Mouse (Mus musculus) forebrain, embryonic 11.5 days (tissue): ENCODE measurements around the gene Alox12. TPM values are rescaled to one million over a fixed set of nuclear protein-coding genes. Genes with fewer than 3 reads are reported as not detected.
A peak's percentile ranks its signal among the peaks of the same experiment; 100 is the strongest.

ENCODE experiments used
- ATAC-seq: fragments of 200-750 bp; cut with Nextera tagmentation; replicated peaks from 2 replicates; pipeline ENCODE4 v1.8.0; 2017; ENCODE audit warnings: moderate TSS enrichment; ENCODE audit not compliant: low FRiP score
- DNase-seq: peaks from one replicate; pipeline ENCODE4 v3.0.0-alpha.2; 2017; ENCODE audit warnings: low spot score
- H3K27ac ChIP-seq: fragments of 300-500 bp; sonication (generic); 2 replicates; pipeline ENCODE4 v1.5.1; 2014; ENCODE audit warnings: low read depth, low read length
- H3K27me3 ChIP-seq: fragments of 300-500 bp; sonication (generic); 2 replicates; pipeline ENCODE4 v1.6.1; 2014; ENCODE audit warnings: mild to moderate bottlenecking, low read length, mixed read lengths; ENCODE audit not compliant: control insufficient read depth, insufficient read depth
- H3K36me3 ChIP-seq: fragments of 300-500 bp; sonication (generic); 2 replicates; pipeline ENCODE4 v1.6.1; 2014; ENCODE audit warnings: mild to moderate bottlenecking, low read length, moderate library complexity, mixed read lengths; ENCODE audit not compliant: control insufficient read depth, insufficient read depth
- H3K4me1 ChIP-seq: fragments of 300-500 bp; sonication (generic); replicated peaks from 2 replicates; pipeline ENCODE4 v1.6.1; 2014; ENCODE audit warnings: low read length, mixed read lengths; ENCODE audit not compliant: control insufficient read depth, insufficient read depth
- H3K4me2 ChIP-seq: fragments of 300-500 bp; sonication (generic); 2 replicates; pipeline ENCODE4 v1.6.1; 2014; ENCODE audit warnings: low read depth, mild to moderate bottlenecking, low read length, moderate library complexity, mixed read lengths; ENCODE audit not compliant: severe bottlenecking
- H3K4me3 ChIP-seq: fragments of 300-500 bp; sonication (generic); 2 replicates; pipeline ENCODE4 v1.5.1; 2014; ENCODE audit warnings: low read depth, low read length
- H3K9ac ChIP-seq: fragments of 300-500 bp; sonication (generic); 2 replicates; pipeline ENCODE4 v1.6.1; 2014; ENCODE audit warnings: low read length
- H3K9me3 ChIP-seq: fragments of 300-500 bp; sonication (generic); 2 replicates; pipeline ENCODE4 v1.6.1; 2016; ENCODE audit warnings: low read length, mixed read lengths; ENCODE audit not compliant: control insufficient read depth
- WGBS: fragments of 180-500 bp; shearing (Covaris S2); extraction: QIAGEN DNeasy Blood & Tissue Kit; methylation state at CpG from one replicate; pipeline ENCODE4 v1.1.7; 2014; 5-methylcytosine and 5-hydroxymethylcytosine counted together
- polyA plus RNA-seq: library from polyadenylated mRNA; unstranded; fragments of >200 nt; fragmentation: Nextera tagmentation; extraction: Ambion mirVana; gene quantifications from 2 replicates; pipeline ENCODE4 v1.2.1, GENCODE M21; 2014

The Alox12 gene
- polyA plus RNA-seq, 1 experiment from 2014 or later: 2.5 TPM

DNA sequence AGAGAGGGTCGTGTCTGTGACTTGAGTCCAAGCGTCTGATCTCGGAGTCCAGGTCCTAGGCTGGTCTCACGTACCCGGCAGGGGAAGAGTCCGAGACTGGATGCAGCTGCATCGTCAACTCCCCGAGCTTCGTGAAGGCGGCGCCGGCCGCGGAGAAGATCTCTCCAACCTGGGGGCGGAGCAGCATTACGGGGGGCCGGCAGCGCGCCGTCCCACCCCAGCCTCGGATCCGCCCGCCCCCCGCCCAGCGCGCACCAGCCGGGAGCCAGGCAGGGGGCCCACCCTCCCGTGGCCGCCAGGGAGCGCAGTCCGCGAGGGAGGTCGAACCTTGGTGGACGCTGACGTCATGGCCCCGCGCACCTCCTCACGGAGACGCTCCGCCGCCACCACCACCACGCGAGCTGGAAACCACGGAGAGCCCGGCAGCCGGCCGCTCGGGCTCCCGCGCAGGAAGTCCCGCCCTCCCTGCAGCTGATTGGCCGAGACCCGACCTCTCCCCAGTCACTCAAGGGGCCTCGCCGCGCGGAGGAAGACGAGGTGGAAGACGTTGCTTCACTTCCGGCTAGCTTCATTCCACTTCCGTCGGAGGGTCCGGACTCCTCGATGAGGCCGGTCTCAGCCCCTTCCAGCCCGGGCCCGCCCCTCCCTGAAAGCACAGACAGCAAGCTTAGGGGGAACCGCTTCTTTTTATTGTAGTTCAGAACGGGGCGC lies 17.5 kb downstream of the Alox12 start, which contains the start of gene 0610010K14Rik:
TSS of gene 0610010K14Rik (minus strand) at position 458 of the 711 bp plus-strand sequence.
- H3K9me3 ChIP-seq: no peaks in the 10 kb centered on the region
- H3K9ac ChIP-seq: peak within 1 kb of the TSS; percentile 86
- H3K4me2 ChIP-seq: peak within 1 kb of the TSS; percentile 95
- ATAC-seq (peak; percentile 95), DNase-seq (peak; percentile 99)
- no peaks in the 10 kb centered on the region for H3K27me3 ChIP-seq
- peak within 1 kb of the TSS; percentile 86 for H3K27ac ChIP-seq
- peaks cover 5% of the 10 kb centered on the region; the same call in 1 of the 2 replicates for H3K36me3 ChIP-seq
- peak within 1 kb of the TSS; percentile 83 for H3K4me3 ChIP-seq
- under 1% methylated on average over 63 of the region's 70 CpGs for WGBS
- H3K4me1 ChIP-seq: peaks cover 14% of the 10 kb centered on the region

- no peaks in the 10 kb centered on the region for H3K27me3 ChIP-seq
- peaks cover 14% of the 10 kb centered on the region for H3K4me1 ChIP-seq
- peaks cover 5% of the 10 kb centered on the region; the same call in 1 of the 2 replicates for H3K36me3 ChIP-seq
- H3K9ac ChIP-seq: peak overlapping the region; percentile 86
- H3K4me2 ChIP-seq: peak overlapping the region; percentile 95
- H3K4me3 ChIP-seq: peak overlapping the region; percentile 83
- DNase-seq (no peak), ATAC-seq (no peak)
- WGBS: 51% methylated on average over 7 of the region's 7 CpGs
- H3K9me3 ChIP-seq: no peaks in the 10 kb centered on the region
- H3K27ac ChIP-seq: peak overlapping the region; percentile 86
These were observed 18.4 kb downstream of the Alox12 start for GRCm38 (mm10) chr11:70236717-70237116.

- ATAC-seq (no peak), DNase-seq (no peak)
- H3K9ac ChIP-seq: no peak overlapping the region
- no peaks in the 10 kb centered on the region; the same call in 1 of the 2 replicates for H3K27me3 ChIP-seq
- H3K4me2 ChIP-seq: no peak overlapping the region
- H3K4me3 ChIP-seq: no peak overlapping the region
- H3K4me1 ChIP-seq: peaks cover 11% of the 10 kb centered on the region
- no peak overlapping the region for H3K27ac ChIP-seq
- no peaks in the 10 kb centered on the region for H3K9me3 ChIP-seq
- peaks cover 5% of the 10 kb centered on the region; the same call in 1 of the 2 replicates for H3K36me3 ChIP-seq
- 91% methylated on average over 12 of the region's 12 CpGs for WGBS
These were observed 19.8 kb downstream of the Alox12 start for GRCm38 (mm10) chr11:70235254-70235900.

- WGBS: 88% methylated on average over 8 of the region's 8 CpGs
- no peak for DNase-seq
- Histone ChIP-seq H3K4me1 (peaks cover 16% of the 10 kb centered on the region), H3K9me3 (no peaks in the 10 kb centered on the region), H3K9ac (no peak overlapping the region), H3K36me3 (peaks cover 5% of the 10 kb centered on the region; the same call in 1 of the 2 replicates), H3K27ac (no peak overlapping the region), H3K4me3 (no peak overlapping the region), H3K4me2 (no peak overlapping the region), H3K27me3 (peaks cover 9% of the 10 kb centered on the region)
- ATAC-seq: no peak
These were observed 20.7 kb downstream of the Alox12 start for GRCm38 (mm10) chr11:70234497-70234896.

DNA sequence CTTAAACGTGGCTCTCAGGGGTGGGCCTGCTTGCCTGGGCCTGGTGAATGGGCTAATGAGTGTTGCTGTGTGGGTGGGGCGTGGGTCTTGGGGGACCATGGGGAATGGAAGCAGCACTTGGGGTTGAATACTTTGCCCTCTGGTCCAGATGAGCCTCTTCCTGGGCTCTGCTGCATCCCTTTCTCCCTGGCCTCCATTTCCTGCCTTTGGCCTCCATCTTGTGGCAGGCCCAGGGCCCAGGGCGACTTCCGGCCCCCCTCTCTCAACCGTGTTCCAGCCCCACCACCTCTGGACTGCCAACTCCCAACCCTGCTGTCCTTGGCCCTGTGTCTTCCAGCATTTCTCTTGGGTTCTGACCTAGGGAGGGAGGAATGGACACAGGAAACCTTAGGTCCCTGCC lies 21.1 kb downstream of the Alox12 start:
- WGBS: 57% methylated on average over 5 of the region's 5 CpGs
- no peak overlapping the region for H3K4me3 ChIP-seq
- peaks cover 13% of the 10 kb centered on the region for H3K27me3 ChIP-seq
- no peak overlapping the region for H3K27ac ChIP-seq
- peaks cover 17% of the 10 kb centered on the region for H3K4me1 ChIP-seq
- no peaks in the 10 kb centered on the region for H3K9me3 ChIP-seq
- DNase-seq (no peak), ATAC-seq (no peak)
- H3K36me3 ChIP-seq: peaks cover 5% of the 10 kb centered on the region; the same call in 1 of the 2 replicates
- H3K4me2 ChIP-seq: no peak overlapping the region
- H3K9ac ChIP-seq: no peak overlapping the region

- Histone ChIP-seq H3K36me3 (peaks cover 5% of the 10 kb centered on the region; the same call in 1 of the 2 replicates), H3K9ac (peak overlapping the region; percentile 51), H3K4me1 (peaks cover 9% of the 10 kb centered on the region), H3K4me3 (no peak overlapping the region), H3K9me3 (no peaks in the 10 kb centered on the region), H3K4me2 (peak overlapping the region; percentile 53), H3K27me3 (peaks cover 23% of the 10 kb centered on the region), H3K27ac (no peak overlapping the region)
- WGBS: 41% methylated on average over 8 of the region's 8 CpGs
- ATAC-seq (no peak), DNase-seq (no peak)
These were observed 22.1 kb downstream of the Alox12 start for GRCm38 (mm10) chr11:70233016-70233415.

- 5% methylated on average over 9 of the region's 10 CpGs for WGBS
- peak; percentile 73 for DNase-seq
- H3K4me1 ChIP-seq: peaks cover 9% of the 10 kb centered on the region
These were observed 22.6 kb downstream of the Alox12 start for GRCm38 (mm10) chr11:70232546-70232945.

GRCm38 (mm10) chr11:70230239-70230727 lies 24.9 kb downstream of the Alox12 start:
- ATAC-seq (peak; percentile 51), DNase-seq (peak; percentile 93)
- Histone ChIP-seq H3K9ac (peak overlapping the region; percentile 32; the same call in 1 of the 2 replicates), H3K27ac (0 out of 2 replicates have a peak overlapping the region, but pooled peaks have one; percentile 37), H3K4me2 (peak overlapping the region; percentile 38; the same call in 1 of the 2 replicates), H3K4me3 (peak overlapping the region; percentile 24; the same call in 1 of the 2 replicates), H3K27me3 (peaks cover 51% of the 10 kb centered on the region), H3K9me3 (no peaks in the 10 kb centered on the region), H3K36me3 (peaks cover 5% of the 10 kb centered on the region; the same call in 1 of the 2 replicates), H3K4me1 (peaks cover 11% of the 10 kb centered on the region)
- under 1% methylated on average over 32 of the region's 32 CpGs for WGBS

More at GRCm38 (mm10) chr11:70232546-70232945, 22.6 kb downstream of the Alox12 start:
- peaks cover 5% of the 10 kb centered on the region; the same call in 1 of the 2 replicates for H3K36me3 ChIP-seq
- H3K9ac ChIP-seq: peak overlapping the region; percentile 51
- H3K4me3 ChIP-seq: peak overlapping the region; percentile 18; the same call in 1 of the 2 replicates
- no peak overlapping the region for H3K27ac ChIP-seq
- H3K4me2 ChIP-seq: peak overlapping the region; percentile 53
- H3K9me3 ChIP-seq: no peaks in the 10 kb centered on the region
- no peak for ATAC-seq
- peaks cover 28% of the 10 kb centered on the region for H3K27me3 ChIP-seq
